Mouse (Mus musculus): ENCODE results near the gene Ier3. TPM values are rescaled to one million over a fixed set of nuclear protein-coding genes. Genes with fewer than 3 reads are reported as not detected.

The Ier3 gene
- polyA plus RNA-seq, 1 experiment: 25.2 TPM

GRCm38 (mm10) chr17:35822564-35822963 is 1.1 kb downstream of the Ier3 start:
- whole genome bisulfite sequencing: 4% methylated on average over 11 of the region's 11 CpGs

GRCm38 (mm10) chr17:35822964-35823937 is 1.8 kb downstream of the Ier3 start, which contains the start of gene Flot1:
Flot1 (plus strand) TSS chr17:35823230.
- peaks cover 7% of the 10 kb centered on the region for H3K4me1 ChIP-seq (ENCODE audit: control insufficient read depth, insufficient read depth, low read length)
- DNase-seq: peak; percentile 75 to 76
- TF ChIP-seq POLR2A (IDR thresholded peaks at IDR 0.05; ENCODE audit: borderline replicate concordance, insufficient read depth, low read length) (peak; percentile 34; the same call in 1 of the 2 replicates), CTCF (IDR thresholded peaks at IDR 0.05; ENCODE audit: borderline replicate concordance, insufficient read depth, low read depth, low read length) (no peak)
- H3K4me3 ChIP-seq (replicated peaks; ENCODE audit: insufficient read depth, low read depth, low read length): peak within 1 kb of the TSS; percentile 86
- H3K27me3 ChIP-seq (ENCODE audit: control insufficient read depth, insufficient read depth, low read length): no peaks in the 10 kb centered on the region
- under 1% methylated on average over 39 of the region's 47 CpGs for WGBS
- H3K27ac ChIP-seq (ENCODE audit: insufficient read depth, low read length): peak within 1 kb of the TSS; percentile 43

More at GRCm38 (mm10) chr17:35822564-35822963, 1.1 kb downstream of the Ier3 start:
- TF ChIP-seq CTCF (IDR thresholded peaks at IDR 0.05; ENCODE audit: borderline replicate concordance, insufficient read depth, low read depth, low read length): no peak
- Histone ChIP-seq H3K27me3 (ENCODE audit: control insufficient read depth, insufficient read depth, low read length) (no peaks in the 10 kb centered on the region), H3K4me3 (replicated peaks; ENCODE audit: insufficient read depth, low read depth, low read length) (peak overlapping the region; percentile 86), H3K27ac (ENCODE audit: insufficient read depth, low read length) (peak overlapping the region; percentile 43), H3K4me1 (ENCODE audit: control insufficient read depth, insufficient read depth, low read length) (peaks cover 7% of the 10 kb centered on the region)
- DNase-seq: no peak

- Histone ChIP-seq H3K4me1 (ENCODE audit: control insufficient read depth, insufficient read depth, low read length) (peaks cover 7% of the 10 kb centered on the region), H3K27me3 (ENCODE audit: control insufficient read depth, insufficient read depth, low read length) (no peaks in the 10 kb centered on the region), H3K27ac (ENCODE audit: insufficient read depth, low read length) (peak overlapping the region; percentile 32; the same call in 1 of the 2 replicates), H3K4me3 (replicated peaks; ENCODE audit: insufficient read depth, low read depth, low read length) (no peak overlapping the region)
- WGBS: 74% methylated on average over 7 of the region's 7 CpGs
- TF ChIP-seq POLR2A (IDR thresholded peaks at IDR 0.05; ENCODE audit: borderline replicate concordance, insufficient read depth, low read length) (no peak), CTCF (IDR thresholded peaks at IDR 0.05; ENCODE audit: borderline replicate concordance, insufficient read depth, low read depth, low read length) (no peak; the same call in 1 of the 2 replicates)
- peak; percentile 22 to 31 for DNase-seq
These were observed 2.9 kb downstream of the Ier3 start for GRCm38 (mm10) chr17:35824402-35824801.

- H3K27ac ChIP-seq (ENCODE audit: insufficient read depth, low read length): no peak overlapping the region
- 84% methylated on average over 13 of the region's 13 CpGs for WGBS
- peaks cover 7% of the 10 kb centered on the region for H3K4me1 ChIP-seq (ENCODE audit: control insufficient read depth, insufficient read depth, low read length)
- no peak for TF ChIP-seq CTCF (IDR thresholded peaks at IDR 0.05; ENCODE audit: borderline replicate concordance, insufficient read depth, low read depth, low read length)
- no peak for TF ChIP-seq POLR2A (IDR thresholded peaks at IDR 0.05; ENCODE audit: borderline replicate concordance, insufficient read depth, low read length)
- DNase-seq: no peak
- no peaks in the 10 kb centered on the region for H3K27me3 ChIP-seq (ENCODE audit: control insufficient read depth, insufficient read depth, low read length)
- no peak overlapping the region for H3K4me3 ChIP-seq (replicated peaks; ENCODE audit: insufficient read depth, low read depth, low read length)
These were observed 3.8 kb downstream of the Ier3 start for GRCm38 (mm10) chr17:35825109-35825850.

GRCm38 (mm10) chr17:35829737-35830136 is 8.3 kb downstream of the Ier3 start:
- peak; percentile 83 to 84 for DNase-seq
- WGBS: 7% methylated on average over 21 of the region's 21 CpGs
- Histone ChIP-seq H3K4me3 (replicated peaks; ENCODE audit: insufficient read depth, low read depth, low read length) (no peak overlapping the region), H3K4me1 (ENCODE audit: control insufficient read depth, insufficient read depth, low read length) (no peaks in the 10 kb centered on the region), H3K27me3 (ENCODE audit: control insufficient read depth, insufficient read depth, low read length) (no peaks in the 10 kb centered on the region), H3K27ac (ENCODE audit: insufficient read depth, low read length) (no peak overlapping the region)
- TF ChIP-seq CTCF (IDR thresholded peaks at IDR 0.05; ENCODE audit: borderline replicate concordance, insufficient read depth, low read depth, low read length) (peak; percentile 78), POLR2A (IDR thresholded peaks at IDR 0.05; ENCODE audit: borderline replicate concordance, insufficient read depth, low read length) (no peak)

- Histone ChIP-seq H3K4me1 (ENCODE audit: control insufficient read depth, insufficient read depth, low read length) (peaks cover 7% of the 10 kb centered on the region; the same call in 1 of the 2 replicates), H3K27ac (ENCODE audit: insufficient read depth, low read length) (no peak overlapping the region), H3K27me3 (ENCODE audit: control insufficient read depth, insufficient read depth, low read length) (no peaks in the 10 kb centered on the region), H3K4me3 (replicated peaks; ENCODE audit: insufficient read depth, low read depth, low read length) (no peak overlapping the region)
- TF ChIP-seq CTCF (IDR thresholded peaks at IDR 0.05; ENCODE audit: borderline replicate concordance, insufficient read depth, low read depth, low read length) (no peak), POLR2A (IDR thresholded peaks at IDR 0.05; ENCODE audit: borderline replicate concordance, insufficient read depth, low read length) (no peak)
- 66% methylated on average over 8 of the region's 8 CpGs for WGBS
- DNase-seq: no peak
These were observed 11.1 kb downstream of the Ier3 start for GRCm38 (mm10) chr17:35832400-35833238.

- no peak overlapping the region for H3K27ac ChIP-seq (ENCODE audit: insufficient read depth, low read length)
- no peak for DNase-seq
- TF ChIP-seq CTCF (IDR thresholded peaks at IDR 0.05; ENCODE audit: borderline replicate concordance, insufficient read depth, low read depth, low read length): no peak
- TF ChIP-seq POLR2A (IDR thresholded peaks at IDR 0.05; ENCODE audit: borderline replicate concordance, insufficient read depth, low read length): no peak
- H3K4me1 ChIP-seq (ENCODE audit: control insufficient read depth, insufficient read depth, low read length): peaks cover 7% of the 10 kb centered on the region; the same call in 1 of the 2 replicates
- 32% methylated on average over 5 of the region's 5 CpGs for WGBS
- no peak overlapping the region for H3K4me3 ChIP-seq (replicated peaks; ENCODE audit: insufficient read depth, low read depth, low read length)
- no peaks in the 10 kb centered on the region for H3K27me3 ChIP-seq (ENCODE audit: control insufficient read depth, insufficient read depth, low read length)
These were observed 11.8 kb downstream of the Ier3 start for GRCm38 (mm10) chr17:35833239-35833751.
